ENCODE assay signal across 8 mouse cellular contexts in the genomic region with DNA sequence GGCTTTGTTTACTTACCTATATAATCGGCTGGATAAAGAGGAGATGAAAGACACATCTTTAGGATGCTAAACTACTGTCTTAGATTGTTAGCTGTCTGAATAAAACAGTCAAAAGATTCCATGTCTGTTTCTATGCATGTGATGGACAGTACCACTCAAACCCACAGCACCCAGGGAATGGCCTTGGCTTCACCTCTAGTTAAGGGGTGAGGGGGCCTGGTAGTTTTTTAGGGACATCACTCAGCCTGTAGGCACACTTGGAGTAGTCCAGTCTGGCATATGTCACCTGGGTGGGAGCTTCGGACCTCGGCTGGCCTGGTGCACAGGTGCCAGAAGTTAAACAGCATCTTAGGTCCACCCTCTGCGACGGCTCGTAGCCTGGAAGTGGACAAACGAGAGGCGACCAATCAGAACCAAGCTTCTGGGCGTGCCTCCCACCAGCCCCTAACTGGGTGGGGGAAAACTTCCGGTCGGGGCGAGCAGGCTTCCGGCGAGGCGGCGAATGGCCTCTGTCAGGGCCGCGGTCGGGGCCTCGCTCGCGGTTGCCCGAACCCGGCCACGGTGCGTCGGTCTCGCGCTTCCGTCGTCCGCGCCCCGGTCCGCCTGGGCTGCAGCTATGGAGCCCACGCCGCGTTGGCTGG. TPM values are rescaled to one million over a fixed set of nuclear protein-coding genes. Genes with fewer than 3 reads are reported as not detected.
A peak's percentile ranks its signal among the peaks of the same experiment; 100 is the strongest.
DNase-seq lines count a peak whose midpoint lies in the region; ATAC-seq and TF ChIP-seq lines count a peak whose summit lies in the region.

Gene Selenoo, plus strand, starts transcription at position 478 of the 641 bp plus-strand sequence.

- H3K4me1 ChIP-seq in CH12.LX (ENCODE audit: control insufficient read depth in 1 of 2, insufficient read depth in 2 of 2): peaks cover 3 to 19% of the 10 kb centered on the region in 2 experiments; a peak in 3 of 4 replicates
- peaks cover 23% of the 10 kb centered on the region for H3K4me1 ChIP-seq in forebrain, embryonic 13.5 days
- peaks cover 36% of the 10 kb centered on the region for H3K4me1 ChIP-seq in liver, postnatal 0 days (ENCODE audit: insufficient read depth)
- peaks cover 16% of the 10 kb centered on the region for H3K4me1 ChIP-seq in neural tube, embryonic 14.5 days (ENCODE audit: control insufficient read depth, insufficient read depth, low read length)

- peak; percentile 93 for ATAC-seq in forebrain, embryonic 13.5 days
- peak; percentile 84 for ATAC-seq in liver, postnatal 0 days
- ATAC-seq in neural tube, embryonic 14.5 days (ENCODE audit: low read depth): peak; percentile 93

- H3K36me3 ChIP-seq in CH12.LX (replicated peaks in 1 of 2; ENCODE audit: control insufficient read depth in 1 of 2, insufficient read depth in 1 of 2, low read length in 1 of 2): peaks cover 41 to 55% of the 10 kb centered on the region in 2 experiments
- H3K36me3 ChIP-seq in forebrain, embryonic 13.5 days (ENCODE audit: poor library complexity, severe bottlenecking): peaks cover 51% of the 10 kb centered on the region
- H3K36me3 ChIP-seq in liver, postnatal 0 days (replicated peaks; ENCODE audit: insufficient read depth, low read length): peaks cover 39% of the 10 kb centered on the region
- peaks cover 37% of the 10 kb centered on the region for H3K36me3 ChIP-seq in neural tube, embryonic 14.5 days (ENCODE audit: control insufficient read depth, insufficient read depth, low read length)

- H3K4me2 ChIP-seq in CH12.LX (ENCODE audit: insufficient read depth, low read depth, poor library complexity, severe bottlenecking): peak within 1 kb of the TSS; percentile 81
- peak within 1 kb of the TSS; percentile 99 for H3K4me2 ChIP-seq in forebrain, embryonic 13.5 days
- H3K4me2 ChIP-seq in liver, postnatal 0 days (ENCODE audit: low read depth, low read length): peak within 1 kb of the TSS; percentile 88
- H3K4me2 ChIP-seq in neural tube, embryonic 14.5 days (ENCODE audit: low read depth, low read length): peak within 1 kb of the TSS; percentile 96

- intact Hi-C loops in heart, postnatal 10 days (cut with DNase I): no loop called here

- WGBS in forebrain, embryonic 13.5 days: 2% methylated on average over 35 of the region's 38 CpGs
- under 1% methylated on average over 38 of the region's 38 CpGs for WGBS in large intestine, adult 2 months
- 2% methylated on average over 37 of the region's 38 CpGs for WGBS in liver, postnatal 0 days (ENCODE audit: insufficient replicate concordance)
- 2% methylated on average over 38 of the region's 38 CpGs for WGBS in neural tube, embryonic 14.5 days

- H3K79me2 ChIP-seq in CH12.LX (replicated peaks; ENCODE audit: control insufficient read depth, extremely low read depth, insufficient read depth, poor library complexity, severe bottlenecking): no peaks in the 10 kb centered on the region

- in situ Hi-C loops in CH12.LX (cut with MboI; ENCODE audit: low pct_ligation_motif_present, low pct_unique_long_range_greater_than_20kb, low sequenced_read_pairs): no loop called here

- no peaks in the 10 kb centered on the region for H3K27me3 ChIP-seq in CH12.LX (replicated peaks)
- no peaks in the 10 kb centered on the region for H3K27me3 ChIP-seq in forebrain, embryonic 13.5 days
- no peaks in the 10 kb centered on the region for H3K27me3 ChIP-seq in liver, postnatal 0 days (ENCODE audit: insufficient read depth, low read length)
- H3K27me3 ChIP-seq in neural tube, embryonic 14.5 days (ENCODE audit: control insufficient read depth, insufficient read depth, low read length): peaks cover 3% of the 10 kb centered on the region; the same call in 1 of the 2 replicates

- no peaks in the 10 kb centered on the region for H3K9me3 ChIP-seq in CH12.LX (replicated peaks; ENCODE audit: low read length)
- no peaks in the 10 kb centered on the region for H3K9me3 ChIP-seq in forebrain, embryonic 13.5 days (replicated peaks)
- H3K9me3 ChIP-seq in liver, postnatal 0 days (ENCODE audit: low read length): no peaks in the 10 kb centered on the region
- no peaks in the 10 kb centered on the region for H3K9me3 ChIP-seq in neural tube, embryonic 14.5 days (ENCODE audit: control insufficient read depth, low read length)

- DNase-seq in CH12.LX (ENCODE audit: extremely low read depth): peak; percentile 87
- peak; percentile 80 for DNase-seq in c-Kit-positive CD71-positive TER-119-positive erythroid progenitor cells, embryonic 14.5 days (ENCODE audit: low spot score)
- DNase-seq in heart, postnatal 10 days: peak; percentile 94 to 95
- DNase-seq in large intestine, adult 2 months (ENCODE audit: low read depth, low spot score): peak; percentile 80
- peak; percentile 91 for DNase-seq in liver, postnatal 0 days
- DNase-seq in testis, postnatal 10 days (ENCODE audit: low spot score): peak; percentile 91

- TF ChIP-seq EP300 in CH12.LX (IDR thresholded peaks at IDR 0.05; ENCODE audit: low read length): no peak
- no peak for TF ChIP-seq EP300 in liver, postnatal 0 days (IDR thresholded peaks at IDR 0.05; ENCODE audit: low read depth)

- peak within 1 kb of the TSS; percentile 72 to 95 (median 95) for H3K4me3 ChIP-seq in CH12.LX (replicated peaks in 1 of 3; ENCODE audit: low read depth in 2 of 3, low read length in 2 of 3, poor library complexity in 1 of 3)
- H3K4me3 ChIP-seq in forebrain, embryonic 13.5 days: peak within 1 kb of the TSS; percentile 99
- H3K4me3 ChIP-seq in liver, postnatal 0 days (ENCODE audit: low read depth, low read length): peak within 1 kb of the TSS; percentile 81
- H3K4me3 ChIP-seq in neural tube, embryonic 14.5 days (ENCODE audit: low read depth, low read length): peak within 1 kb of the TSS; percentile 99

- dilution Hi-C loops in CH12.LX (cut with MboI; ENCODE audit: extremely low pct_ligation_motif_present, extremely low pct_unique_long_range_greater_than_20kb, low sequenced_read_pairs): no loop called here

- peak within 1 kb of the TSS; percentile 82 for H3K9ac ChIP-seq in CH12.LX (ENCODE audit: insufficient read depth, low read depth)
- H3K9ac ChIP-seq in forebrain, embryonic 13.5 days: peak within 1 kb of the TSS; percentile 97
- peak within 1 kb of the TSS; percentile 95 for H3K9ac ChIP-seq in liver, postnatal 0 days (replicated peaks)
- H3K9ac ChIP-seq in neural tube, embryonic 14.5 days (replicated peaks; ENCODE audit: low read depth, low read length): peak within 1 kb of the TSS; percentile 93

- 0 out of 2 replicates have a peak within 1 kb of the TSS, but pooled peaks have one; percentile 31 for H3K27ac ChIP-seq in CH12.LX (ENCODE audit: insufficient read depth, low read depth)
- H3K27ac ChIP-seq in forebrain, embryonic 13.5 days: peak within 1 kb of the TSS; percentile 75
- H3K27ac ChIP-seq in liver, postnatal 0 days (ENCODE audit: low read depth): peak within 1 kb of the TSS; percentile 96
- peak within 1 kb of the TSS; percentile 64 for H3K27ac ChIP-seq in neural tube, embryonic 14.5 days (ENCODE audit: low read depth, low read length)

- TF ChIP-seq CTCF in CH12.LX (conservative IDR thresholded peaks at IDR 0.05 in 1 of 2, IDR thresholded peaks at IDR 0.05 in 1 of 2; ENCODE audit: low read depth in 2 of 2, low read length in 2 of 2): no peak
- no peak for TF ChIP-seq CTCF in liver, postnatal 0 days (IDR thresholded peaks at IDR 0.05; ENCODE audit: low read depth)

- TF ChIP-seq POLR2A in CH12.LX (IDR thresholded peaks at IDR 0.05; ENCODE audit: low read depth, low read length): peak; percentile 91

- no peak for TF ChIP-seq RAD21 in CH12.LX (IDR thresholded peaks at IDR 0.05; ENCODE audit: low read depth, low read length)

TF ChIP-seq in CH12.LX, 34 proteins besides CTCF, POLR2A, EP300 and RAD21 (continues in another document):
- peak; percentile 80 for TF ChIP-seq MXI1 (IDR thresholded peaks at IDR 0.05; ENCODE audit: low read depth, low read length)
- peak; percentile 78 for TF ChIP-seq HCFC1 (IDR thresholded peaks at IDR 0.05; ENCODE audit: low read depth, low read length)
- TF ChIP-seq MAZ (IDR thresholded peaks at IDR 0.05; ENCODE audit: low read depth, low read length): peak; percentile 73; the same call in 1 of the 2 replicates
- TF ChIP-seq SIN3A (IDR thresholded peaks at IDR 0.05; ENCODE audit: low read length): peak; percentile 72
- peak; percentile 34; the same call in 1 of the 2 replicates for TF ChIP-seq NRF1 (IDR thresholded peaks at IDR 0.05; ENCODE audit: low read depth, low read length)
- peak; percentile 40; the same call in 1 of the 2 replicates for TF ChIP-seq CHD2 (IDR thresholded peaks at IDR 0.05; ENCODE audit: low read length)
- no peak for TF ChIP-seq MYC (IDR thresholded peaks at IDR 0.05; ENCODE audit: low read depth, low read length)
- TF ChIP-seq ZC3H11A (IDR thresholded peaks at IDR 0.05; ENCODE audit: low read depth, low read length): no peak
- no peak for TF ChIP-seq E2F4 (IDR thresholded peaks at IDR 0.05; ENCODE audit: insufficient replicate concordance, low read depth, low read length)
- peak; percentile 89 for TF ChIP-seq NELFE (IDR thresholded peaks at IDR 0.05; ENCODE audit: low read depth, low read length)
- TF ChIP-seq USF1 (IDR thresholded peaks at IDR 0.05; ENCODE audit: low read depth, low read length): no peak
- TF ChIP-seq CHD1 (IDR thresholded peaks at IDR 0.05; ENCODE audit: low read depth, low read length): no peak
- TF ChIP-seq KAT2A (IDR thresholded peaks at IDR 0.05; ENCODE audit: insufficient replicate concordance, low read length): peak; percentile 57; the same call in 1 of the 2 replicates
- TF ChIP-seq MAFK (IDR thresholded peaks at IDR 0.05; ENCODE audit: insufficient replicate concordance, low read length): no peak
- peak; percentile 75 for TF ChIP-seq ELF1 (IDR thresholded peaks at IDR 0.05; ENCODE audit: low read depth, low read length)
- no peak for TF ChIP-seq PAX5 (IDR thresholded peaks at IDR 0.05; ENCODE audit: low read length)
- TF ChIP-seq ZNF384 (IDR thresholded peaks at IDR 0.05; ENCODE audit: low read depth, low read length): no peak
- peak; percentile 76; the same call in 1 of the 2 replicates for TF ChIP-seq TCF12 (IDR thresholded peaks at IDR 0.05; ENCODE audit: low read depth, low read length)
- TF ChIP-seq POLR2AphosphoS2 (IDR thresholded peaks at IDR 0.05; ENCODE audit: low read depth, low read length): peak; percentile 57; the same call in 1 of the 2 replicates
- peak; percentile 64; the same call in 1 of the 2 replicates for TF ChIP-seq MAX (IDR thresholded peaks at IDR 0.05; ENCODE audit: low read length)

RNA-seq across cellular contexts. Expression of gene Selenoo, which starts in this region (rescaled TPM):
- total RNA-seq in CH12.LX (2012; rRNA removed) (6.5 and 11.7 TPM in 2 replicates), CH12.LX (2014; rRNA removed) (8.0 and 8.7 TPM in 2 replicates)
- 2.3 and 3.7 TPM in 2 replicates for polyA plus RNA-seq in CH12.LX (2012; ENCODE audit: insufficient read length, low read depth)
- polyA plus RNA-seq in forebrain, embryonic 13.5 days (2015; fragmentation: Nextera tagmentation; extraction: Ambion mirVana): 20.9 and 22.5 TPM in 2 replicates
- total RNA-seq in heart, postnatal 10 days (2021): 10 to 100 TPM; 10.5 to 13.0 TPM
- polyA plus RNA-seq in large intestine, adult 2 months (2012; rRNA removed): 33.1 and 39.4 TPM in 2 replicates
- polyA plus RNA-seq in liver, postnatal 0 days (2015; fragmentation: Nextera tagmentation; extraction: Ambion mirVana): 14.3 and 14.7 TPM in 2 replicates
- polyA plus RNA-seq in neural tube, embryonic 14.5 days (2014; fragmentation: Nextera tagmentation; extraction: Ambion mirVana): 21.4 and 23.9 TPM in 2 replicates

Comparison
In these comparisons a context has a peak if more than half of its experiments do, and no peak if none do; other contexts are left out.
1. Peak in every context shown above with its lines: DNase-seq, ATAC-seq, H3K4me3 ChIP-seq and H3K27ac ChIP-seq.
2. H3K27ac ChIP-seq: peak in every context shown above with its lines; median percentile 96 in liver, postnatal 0 days; 75 in forebrain, embryonic 13.5 days; 64 in neural tube, embryonic 14.5 days; 31 in CH12.LX.